Comparison of ENCODE assay signal across 16 mouse cellular contexts in the genomic region with DNA sequence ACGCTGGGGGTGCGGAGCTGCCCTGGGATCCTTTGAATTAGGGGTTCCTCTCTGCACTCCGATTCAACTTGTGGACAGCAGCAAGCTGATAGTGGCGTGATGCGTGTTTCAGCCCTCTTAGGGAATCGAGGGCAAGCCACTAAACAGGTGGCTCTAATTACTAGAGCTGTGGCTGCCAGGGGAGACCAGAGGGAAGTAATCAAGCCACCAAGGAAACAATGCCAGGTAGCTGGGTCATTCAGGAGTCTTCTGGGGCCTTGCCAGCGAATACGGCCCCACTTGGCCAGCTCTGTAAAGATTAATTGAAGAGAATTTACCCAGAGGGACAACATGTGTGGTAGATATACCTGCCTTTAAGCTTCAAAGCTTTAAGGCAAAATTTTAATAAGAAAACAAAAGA.
DNase-seq lines count a peak whose midpoint lies in the region; ATAC-seq lines count a peak whose summit lies in the region.
"Had no signal": no experiment of that assay in that cellular context is flagged by ENCODE, and none has a peak within 500 bp of the region (broad histone marks: within the 10 kb centered on the region; RNA-seq: fewer than 3 reads in every experiment).

No protein-coding gene starts in this region.

- H3K9me3 ChIP-seq in forebrain, embryonic 16.5 days (ENCODE audit: control insufficient read depth, low read length): no peaks in the 10 kb centered on the region
- no peaks in the 10 kb centered on the region for H3K9me3 ChIP-seq in forebrain, embryonic 10.5 days
- no peaks in the 10 kb centered on the region for H3K9me3 ChIP-seq in limb, embryonic 10.5 days (replicated peaks)
- H3K9me3 ChIP-seq: liver, embryonic 15.5 days; neural tube, embryonic 13.5 days had no signal

- no peak overlapping the region for H3K4me3 ChIP-seq in forebrain, embryonic 16.5 days (replicated peaks; ENCODE audit: low read length)
- no peak overlapping the region for H3K4me3 ChIP-seq in forebrain, embryonic 10.5 days
- H3K4me3 ChIP-seq in limb, embryonic 10.5 days: no peak overlapping the region
- H3K4me3 ChIP-seq: gastrocnemius, adult 2 months; liver, embryonic 15.5 days; neural tube, embryonic 13.5 days had no signal

- H3K9ac ChIP-seq in forebrain, embryonic 16.5 days (replicated peaks; ENCODE audit: low read depth, low read length): no peak overlapping the region
- H3K9ac ChIP-seq: hindbrain, embryonic 14.5 days; liver, embryonic 15.5 days; neural tube, embryonic 13.5 days had no signal

- 58% methylated on average over 8 of the region's 8 CpGs for WGBS in forebrain, embryonic 16.5 days
- WGBS in forebrain, embryonic 10.5 days: 68% methylated on average over 8 of the region's 8 CpGs
- WGBS in limb, embryonic 10.5 days: 42% methylated on average over 8 of the region's 8 CpGs

- no peaks in the 10 kb centered on the region for H3K27me3 ChIP-seq in forebrain, embryonic 16.5 days (replicated peaks; ENCODE audit: control insufficient read depth, insufficient read depth, low read length)
- H3K27me3 ChIP-seq in forebrain, embryonic 10.5 days (ENCODE audit: poor library complexity, severe bottlenecking): no peaks in the 10 kb centered on the region
- no peaks in the 10 kb centered on the region for H3K27me3 ChIP-seq in limb, embryonic 10.5 days (ENCODE audit: low read depth, poor library complexity, severe bottlenecking)
- H3K27me3 ChIP-seq: liver, embryonic 15.5 days; neural tube, embryonic 13.5 days had no signal

- peak overlapping the region; percentile 2 for H3K4me2 ChIP-seq in forebrain, embryonic 16.5 days (ENCODE audit: low read length)
- H3K4me2 ChIP-seq: hindbrain, embryonic 14.5 days; liver, embryonic 15.5 days; neural tube, embryonic 13.5 days had no signal

- ATAC-seq in forebrain, embryonic 16.5 days: no peak
- ATAC-seq in inflammation-experienced regulatory T-cells, adult 6 months: no peak

- H3K36me3 ChIP-seq in forebrain, embryonic 16.5 days (ENCODE audit: control insufficient read depth, insufficient read depth): no peaks in the 10 kb centered on the region
- no peaks in the 10 kb centered on the region for H3K36me3 ChIP-seq in forebrain, embryonic 10.5 days (replicated peaks)
- H3K36me3 ChIP-seq in limb, embryonic 10.5 days: no peaks in the 10 kb centered on the region
- H3K36me3 ChIP-seq: liver, embryonic 15.5 days; neural tube, embryonic 13.5 days had no signal

- DNase-seq in forebrain, embryonic 10.5 days (ENCODE audit: extremely low spot score, low spot score): no peak
- DNase-seq in brain, adult 2 months (ENCODE audit: low read depth, low spot score): peak; percentile 16
- DNase-seq in cerebellum, postnatal 25 days: peak; percentile 27 to 58
- DNase-seq in limb, embryonic 10.5 days (ENCODE audit: low spot score): peak; percentile 33
- no peak for DNase-seq in urinary bladder, postnatal 36 days (ENCODE audit: low spot score in 2 of 2)
- DNase-seq in lung, postnatal 4 days: no peak
- DNase-seq: gastrocnemius, adult 2 months; heart, postnatal 14 days; kidney, adult 11 months; kidney, postnatal 10 days; lung, postnatal 10 days had no signal

- no peak overlapping the region for H3K27ac ChIP-seq in forebrain, embryonic 16.5 days (ENCODE audit: low read length)
- H3K27ac ChIP-seq in forebrain, embryonic 10.5 days: no peak overlapping the region
- peak overlapping the region; percentile 67; the same call in 1 of the 2 replicates for H3K27ac ChIP-seq in limb, embryonic 10.5 days
- H3K27ac ChIP-seq: gastrocnemius, adult 2 months; hindbrain, embryonic 14.5 days; liver, embryonic 15.5 days; neural tube, embryonic 13.5 days had no signal

- H3K4me1 ChIP-seq in forebrain, embryonic 16.5 days (replicated peaks; ENCODE audit: control insufficient read depth, insufficient read depth, low read length): 0 out of 2 replicates have a peak, but pooled peaks cover 2% of the 10 kb centered on the region
- peaks cover 7% of the 10 kb centered on the region for H3K4me1 ChIP-seq in forebrain, embryonic 10.5 days
- H3K4me1 ChIP-seq in limb, embryonic 10.5 days: peaks cover 29% of the 10 kb centered on the region
- H3K4me1 ChIP-seq: liver, embryonic 15.5 days; neural tube, embryonic 13.5 days had no signal

Comparison
In these comparisons a context has a peak if more than half of its experiments do, and no peak if none do; other contexts are left out.
1. DNase-seq: peak in brain, adult 2 months (single experiment), cerebellum, postnatal 25 days (2 of 2) and limb, embryonic 10.5 days (single experiment); none in forebrain, embryonic 10.5 days (single experiment), urinary bladder, postnatal 36 days (0 of 2) and lung, postnatal 4 days (0 of 2).